Mouse (Mus musculus) intestine, embryonic 16.5 days (tissue): ENCODE results near the gene Duxf3. TPM values are rescaled to one million over a fixed set of nuclear protein-coding genes. Genes with fewer than 3 reads are reported as not detected.
"Not testable (repeated sequence)": the region's sequence is repeated elsewhere in the genome, so short reads cannot be mapped to it uniquely, and the experiment has no call there.

Source experiments
- ATAC-seq: fragments of 200-750 bp; cut with Nextera tagmentation; 2 replicates; pipeline ENCODE4 v1.8.0; 2017; ENCODE audit warnings: moderate TSS enrichment, moderate library complexity
- H3K27ac ChIP-seq: fragments of 300-500 bp; sonication (generic); 2 replicates; pipeline ENCODE4 v1.5.1; 2014; ENCODE audit warnings: mild to moderate bottlenecking, low read length
- H3K27me3 ChIP-seq: fragments of 300-500 bp; sonication (generic); replicated peaks from 2 replicates; pipeline ENCODE4 v1.6.1; 2014; ENCODE audit warnings: low read length, control low read depth, mixed read lengths; ENCODE audit not compliant: control insufficient read depth, insufficient read depth
- H3K36me3 ChIP-seq: fragments of 300-500 bp; sonication (generic); 2 replicates; pipeline ENCODE4 v1.6.1; 2014; ENCODE audit warnings: low read length, control low read depth; ENCODE audit not compliant: control insufficient read depth, insufficient read depth
- H3K4me1 ChIP-seq: fragments of 300-500 bp; sonication (generic); 2 replicates; pipeline ENCODE4 v1.6.1; 2014; ENCODE audit warnings: low read length, control low read depth, mixed read lengths; ENCODE audit not compliant: control insufficient read depth, insufficient read depth
- H3K4me2 ChIP-seq: fragments of 300-500 bp; sonication (generic); 2 replicates; pipeline ENCODE4 v1.6.1; 2014; ENCODE audit warnings: low read depth, low read length, control low read depth
- H3K4me3 ChIP-seq: fragments of 300-500 bp; sonication (generic); 2 replicates; pipeline ENCODE4 v1.5.1; 2014; ENCODE audit warnings: mild to moderate bottlenecking, low read length
- H3K9ac ChIP-seq: fragments of 300-500 bp; sonication (generic); 2 replicates; pipeline ENCODE4 v1.6.1; 2014; ENCODE audit warnings: low read depth, low read length
- H3K9me3 ChIP-seq: fragments of 300-500 bp; sonication (generic); 2 replicates; pipeline ENCODE4 v1.6.1; 2016; ENCODE audit warnings: low read length, control low read depth; ENCODE audit not compliant: control insufficient read depth
- WGBS: fragments of 180-500 bp; shearing (Covaris S2); extraction: QIAGEN DNeasy Blood & Tissue Kit; methylation state at CpG from one replicate; pipeline ENCODE4 v1.1.7; 2014; 5-methylcytosine and 5-hydroxymethylcytosine counted together
- polyA plus RNA-seq: library from polyadenylated mRNA; unstranded; fragments of >200 nt; fragmentation: Nextera tagmentation; extraction: Ambion mirVana; gene quantifications from 2 replicates; pipeline ENCODE4 v1.2.1, GENCODE M21; 2015

Duxf3 gene
- polyA plus RNA-seq, 1 experiment from 2014 or later, result not detected

- H3K4me2 ChIP-seq, H3K4me3 ChIP-seq, ATAC-seq, H3K9ac ChIP-seq, H3K36me3 ChIP-seq, H3K4me1 ChIP-seq, H3K27me3 ChIP-seq, H3K27ac ChIP-seq: not testable (repeated sequence)
- 83% methylated on average over 4 of the region's 4 CpGs for WGBS
- H3K9me3 ChIP-seq, result peaks cover 13% of the 10 kb centered on the region
Measured at GRCm38 (mm10) chr10:58234985-58235384, 2.5 kb upstream of the Duxf3 start.

GRCm38 (mm10) chr10:58233740-58234121 lies 1.3 kb upstream of the Duxf3 start:
- not testable (repeated sequence) for H3K27me3 ChIP-seq, H3K4me2 ChIP-seq, H3K9ac ChIP-seq, H3K36me3 ChIP-seq, H3K4me1 ChIP-seq, H3K4me3 ChIP-seq, ATAC-seq, H3K27ac ChIP-seq
- peaks cover 13% of the 10 kb centered on the region for H3K9me3 ChIP-seq

GRCm38 (mm10) chr10:58233054-58233739 lies 722 bp upstream of the Duxf3 start:
- not testable (repeated sequence) for H3K27ac ChIP-seq, H3K4me3 ChIP-seq, H3K4me1 ChIP-seq, H3K4me2 ChIP-seq, H3K27me3 ChIP-seq, H3K36me3 ChIP-seq, H3K9ac ChIP-seq
- peaks cover 13% of the 10 kb centered on the region for H3K9me3 ChIP-seq
- peak; percentile 48 for ATAC-seq
- 83% methylated on average over 9 of the region's 10 CpGs for WGBS

- H3K4me3 ChIP-seq, H3K36me3 ChIP-seq, H3K4me2 ChIP-seq, H3K27ac ChIP-seq, H3K9ac ChIP-seq, H3K4me1 ChIP-seq, H3K27me3 ChIP-seq: not testable (repeated sequence)
- 87% methylated on average over 31 of the region's 35 CpGs for WGBS
- ATAC-seq, result peak; percentile 79
- peaks cover 13% of the 10 kb centered on the region for H3K9me3 ChIP-seq
Measured at GRCm38 (mm10) chr10:58231779-58232640, 465 bp downstream of the Duxf3 start.

- not testable (repeated sequence) for H3K27ac ChIP-seq, H3K9ac ChIP-seq, H3K4me1 ChIP-seq, H3K36me3 ChIP-seq, H3K27me3 ChIP-seq, H3K4me3 ChIP-seq, H3K9me3 ChIP-seq, H3K4me2 ChIP-seq
- ATAC-seq, result peak; percentile 24; the same call in 1 of the 2 replicates
- 77% methylated on average over 5 of the region's 7 CpGs for WGBS
Measured at GRCm38 (mm10) chr10:58231088-58231487, 1.4 kb downstream of the Duxf3 start.

- not testable (repeated sequence) for H3K4me3 ChIP-seq, H3K9me3 ChIP-seq, H3K27ac ChIP-seq, H3K9ac ChIP-seq, H3K36me3 ChIP-seq, H3K4me2 ChIP-seq, H3K4me1 ChIP-seq, H3K27me3 ChIP-seq, ATAC-seq
- 63% methylated on average over 3 of the region's 3 CpGs for WGBS
Measured at GRCm38 (mm10) chr10:58230021-58230420, 2.5 kb downstream of the Duxf3 start.

- H3K27ac ChIP-seq, H3K9me3 ChIP-seq, H3K4me1 ChIP-seq, H3K27me3 ChIP-seq, ATAC-seq, H3K4me2 ChIP-seq, H3K9ac ChIP-seq, H3K36me3 ChIP-seq, H3K4me3 ChIP-seq: not testable (repeated sequence)
- 89% methylated on average over 2 of the region's 6 CpGs for WGBS
Measured at GRCm38 (mm10) chr10:58227798-58228197, 4.7 kb downstream of the Duxf3 start.

GRCm38 (mm10) chr10:58226357-58226756 lies 6.1 kb downstream of the Duxf3 start:
- H3K4me2 ChIP-seq, H3K4me1 ChIP-seq, H3K4me3 ChIP-seq, H3K36me3 ChIP-seq, H3K27ac ChIP-seq, H3K27me3 ChIP-seq, H3K9ac ChIP-seq, H3K9me3 ChIP-seq, ATAC-seq: not testable (repeated sequence)
- WGBS, result 81% methylated on average over 4 of the region's 4 CpGs

GRCm38 (mm10) chr10:58224827-58225785 lies 7.4 kb downstream of the Duxf3 start, which contains the start of gene AW822073:
Gene AW822073 (minus strand): TSS chr10:58224930.
- WGBS, result 83% methylated on average over 16 of the region's 18 CpGs
- not testable (repeated sequence) for H3K27ac ChIP-seq, H3K27me3 ChIP-seq, H3K36me3 ChIP-seq, H3K9ac ChIP-seq, ATAC-seq, H3K4me2 ChIP-seq, H3K9me3 ChIP-seq, H3K4me3 ChIP-seq, H3K4me1 ChIP-seq
